Mouse (Mus musculus) spleen, adult 2 months (tissue): ENCODE measurements around the gene Ptger1.

Experiments used
- CTCF ChIP-seq: fragments of 200-500 bp; IDR thresholded peaks from 2 replicates; pipeline ENCODE4 v1.5.1; 2011; ENCODE audit warnings: mild to moderate bottlenecking, inconsistent platforms; ENCODE audit not compliant: insufficient read depth, insufficient read length, insufficient replicate concordance; ENCODE audit errors: extremely low read depth
- POLR2A ChIP-seq: fragments of 200-500 bp; IDR thresholded peaks from 2 replicates; pipeline ENCODE4 v1.6.1; 2011; ENCODE audit warnings: low read depth, low read length, inconsistent platforms

DNA sequence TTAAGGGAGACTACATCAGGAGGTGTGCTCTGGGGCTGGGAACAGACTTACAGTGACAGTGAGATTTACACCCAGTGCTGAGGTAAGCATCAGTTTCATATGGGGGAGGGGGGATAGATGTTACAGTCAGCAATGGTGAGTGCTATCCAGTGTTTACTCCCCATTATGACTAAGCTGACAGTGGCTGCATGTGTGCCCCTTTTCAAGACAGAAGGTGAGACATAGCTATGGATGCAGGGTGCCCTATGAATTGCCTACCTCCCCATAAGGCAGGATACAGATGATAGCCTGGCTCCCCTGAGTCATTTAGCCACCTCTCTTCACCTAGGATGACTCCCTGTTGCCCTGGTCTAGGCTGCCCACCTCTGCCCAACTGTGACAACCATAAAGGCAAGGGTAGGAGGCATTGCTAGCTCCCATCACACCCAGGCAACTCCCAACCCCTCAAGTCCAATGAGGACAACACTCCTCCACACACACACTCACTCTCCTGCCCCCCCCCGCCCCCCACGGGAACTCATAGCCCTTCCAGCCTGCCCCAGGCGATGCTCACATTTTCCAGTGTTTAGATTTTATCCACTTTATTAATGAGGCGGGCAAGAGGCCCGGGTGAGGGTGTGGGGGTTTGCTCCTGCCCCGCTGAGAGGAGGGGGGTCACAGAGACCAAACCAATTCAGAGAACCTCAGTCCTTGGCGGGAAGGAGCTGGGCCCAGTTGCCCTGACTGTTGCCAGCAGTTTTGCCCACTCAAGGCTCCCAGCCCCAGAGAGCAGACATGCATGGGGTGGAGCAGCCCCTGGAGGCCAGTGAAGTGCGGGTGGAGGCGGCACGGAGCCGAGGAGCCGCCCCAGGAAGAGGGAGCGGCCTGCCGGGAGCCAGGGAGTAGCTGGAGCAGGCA lies at the start of gene Ptger1:
- TF ChIP-seq CTCF = no peak
- TF ChIP-seq POLR2A = no peak
